Mouse (Mus musculus) layer of hippocampus, adult 2 months (tissue): ENCODE results near the gene Olfr1198. TPM values are rescaled to one million over a fixed set of nuclear protein-coding genes. Genes with fewer than 3 reads are reported as not detected.

Source experiments
- DNase-seq, 2 experiments: peaks; one replicate each; pipeline ENCODE4 v3.0.0; 2022; ENCODE audit warnings: low spot score in 2 of 2
- H3K27ac ChIP-seq: fragments of 200-600 bp; 2 replicates; pipeline ENCODE4 v1.8.1; 2022
- H3K4me3 ChIP-seq: fragments of 200-600 bp; 2 replicates; pipeline ENCODE4 v1.8.1; 2022; ENCODE audit warnings: mild to moderate bottlenecking
- CTCF ChIP-seq: fragments of 200-600 bp; conservative IDR thresholded peaks from 2 replicates; pipeline ENCODE4 v1.8.1; 2022; ENCODE audit warnings: antibody characterized with exemption, mild to moderate bottlenecking, moderate library complexity
- long read RNA-seq, 2 experiments: library from polyadenylated mRNA; stranded (forward); transcript quantifications; one replicate each; pipeline ENCODE4 v2.0.0; 2021; ENCODE audit warnings: borderline mapping rate in 2 of 2
- total RNA-seq, 2 experiments: library from RNA; stranded (reverse); gene quantifications; 2 replicates each; pipeline ENCODE4 v1.2.3; 2021

Olfr1198 gene
- total RNA-seq: not detected
- long read RNA-seq, experiment 1: 0 reads
- long read RNA-seq, experiment 2: 0 reads

GRCm38 (mm10) chr2:88751270-88751669 is at the start of gene Olfr1198:
Olfr1198 (minus strand) TSS chr2:88751370.
- Histone ChIP-seq H3K27ac (no peak within 1 kb of the TSS), H3K4me3 (no peak within 1 kb of the TSS)
- TF ChIP-seq CTCF: no peak
- no peak for DNase-seq

GRCm38 (mm10) chr2:88792736-88793135 is 41.6 kb upstream of the Olfr1198 start, which contains the start of gene Olfr1201:
Olfr1201 (plus strand) TSS chr2:88793036.
- TF ChIP-seq CTCF: no peak
- Histone ChIP-seq H3K4me3 (no peak within 1 kb of the TSS), H3K27ac (no peak within 1 kb of the TSS)
- no peak for DNase-seq

- DNase-seq: no peak
- Histone ChIP-seq H3K27ac (no peak within 1 kb of the TSS), H3K4me3 (no peak within 1 kb of the TSS)
- TF ChIP-seq CTCF: no peak
Measured at GRCm38 (mm10) chr2:88770388-88770787, 19.2 kb upstream of the Olfr1198 start, which contains the start of gene Olfr1200. Olfr1200 (minus strand) TSS chr2:88770488.

GRCm38 (mm10) chr2:88760369-88760768 is 9.2 kb upstream of the Olfr1198 start, which contains the start of gene Olfr1199:
Olfr1199 (minus strand) TSS chr2:88760469.
- no peak within 1 kb of the TSS for H3K27ac ChIP-seq
- no peak for DNase-seq
- H3K4me3 ChIP-seq: no peak within 1 kb of the TSS
- TF ChIP-seq CTCF: no peak

- TF ChIP-seq CTCF: no peak
- H3K27ac ChIP-seq: no peak overlapping the region
- no peak overlapping the region for H3K4me3 ChIP-seq
- DNase-seq: no peak
Measured at GRCm38 (mm10) chr2:88743379-88743778, 7.8 kb downstream of the Olfr1198 start.

GRCm38 (mm10) chr2:88732266-88732665 is 18.9 kb downstream of the Olfr1198 start, which contains the start of gene Olfr1197:
Olfr1197 (minus strand) TSS chr2:88732366.
- no peak within 1 kb of the TSS for H3K27ac ChIP-seq
- no peak for TF ChIP-seq CTCF
- no peak within 1 kb of the TSS for H3K4me3 ChIP-seq
- no peak for DNase-seq

- Histone ChIP-seq H3K27ac (no peak within 1 kb of the TSS), H3K4me3 (no peak within 1 kb of the TSS)
- TF ChIP-seq CTCF: no peak
- DNase-seq: no peak
Measured at GRCm38 (mm10) chr2:88704497-88704896, 46.7 kb downstream of the Olfr1198 start, which contains the start of gene Olfr1196. Olfr1196 (minus strand) TSS chr2:88704597.

Other genes with a start within 250 kb of the Olfr1198 start
- not detected for gene Olfr1186, start 232.8 kb downstream of the Olfr1198 start, total RNA-seq
- not detected for gene Olfr1188, start 194.4 kb downstream of the Olfr1198 start, total RNA-seq
- gene Olfr1189, start 164.9 kb downstream of the Olfr1198 start, total RNA-seq: not detected
- gene Olfr1191-ps1, start 110.8 kb downstream of the Olfr1198 start, total RNA-seq: under 1 TPM in 1 of 2 experiments, not detected in 1; 0.08 TPM
- gene Olfr1192-ps1, start 102.9 kb downstream of the Olfr1198 start, total RNA-seq: not detected
- gene Olfr1193, start 75.7 kb downstream of the Olfr1198 start, total RNA-seq: not detected
- gene Olfr1195, start 62.2 kb downstream of the Olfr1198 start, total RNA-seq: not detected
- gene Olfr1196, start 46.8 kb downstream of the Olfr1198 start, total RNA-seq: not detected
- gene Olfr1197, start 19.0 kb downstream of the Olfr1198 start, total RNA-seq: not detected
- not detected for gene Olfr1199, start 9.1 kb upstream of the Olfr1198 start, total RNA-seq
- not detected for gene Olfr1200, start 19.1 kb upstream of the Olfr1198 start, total RNA-seq
- not detected for gene Olfr1201, start 41.7 kb upstream of the Olfr1198 start, total RNA-seq
- gene Olfr1202, start 63.1 kb upstream of the Olfr1198 start, total RNA-seq: not detected
- not detected for gene Olfr1205, start 78.4 kb upstream of the Olfr1198 start, total RNA-seq
- not detected for gene Olfr1204, start 97.9 kb upstream of the Olfr1198 start, total RNA-seq
- not detected for gene Olfr1206, start 111.9 kb upstream of the Olfr1198 start, total RNA-seq
- not detected for gene Olfr1208, start 150.9 kb upstream of the Olfr1198 start, total RNA-seq
- not detected for gene Olfr1209, start 163.8 kb upstream of the Olfr1198 start, total RNA-seq
- not detected for gene Olfr1211, start 186.7 kb upstream of the Olfr1198 start, total RNA-seq
- not detected for gene Olfr1212, start 202.6 kb upstream of the Olfr1198 start, total RNA-seq
- gene Gm13762, start 228.9 kb upstream of the Olfr1198 start, total RNA-seq: not detected
- not detected for gene Olfr1214, start 241.3 kb upstream of the Olfr1198 start, total RNA-seq